Mouse (Mus musculus) embryonic facial prominence, embryonic 12.5 days (tissue): ENCODE measurements around the gene Rab7b. TPM values are rescaled to one million over a fixed set of nuclear protein-coding genes. Genes with fewer than 3 reads are reported as not detected.

ENCODE experiments used
- ATAC-seq: fragments of 200-750 bp; cut with Nextera tagmentation; 2 replicates; pipeline ENCODE4 v1.8.0; 2017; ENCODE audit not compliant: insufficient number of reproducible peaks, insufficient read depth, low FRiP score, low TSS enrichment
- H3K27ac ChIP-seq: fragments of 300-500 bp; sonication (generic); 2 replicates; pipeline ENCODE4 v1.5.1; 2016; ENCODE audit warnings: mild to moderate bottlenecking
- H3K27me3 ChIP-seq: fragments of 300-500 bp; sonication (generic); 2 replicates; pipeline ENCODE4 v1.6.1; 2016; ENCODE audit warnings: mild to moderate bottlenecking, moderate library complexity
- H3K36me3 ChIP-seq: fragments of 300-500 bp; sonication (generic); 2 replicates; pipeline ENCODE4 v1.6.1; 2016; ENCODE audit warnings: mild to moderate bottlenecking
- H3K4me1 ChIP-seq: fragments of 300-500 bp; sonication (generic); 2 replicates; pipeline ENCODE4 v1.6.1; 2016
- H3K4me2 ChIP-seq: fragments of 300-500 bp; sonication (generic); replicated peaks from 2 replicates; pipeline ENCODE4 v1.6.1; 2016; ENCODE audit warnings: mild to moderate bottlenecking, moderate library complexity
- H3K4me3 ChIP-seq: fragments of 300-500 bp; sonication (generic); 2 replicates; pipeline ENCODE4 v1.5.1; 2016; ENCODE audit warnings: mild to moderate bottlenecking
- H3K9ac ChIP-seq: fragments of 300-500 bp; sonication (generic); 2 replicates; pipeline ENCODE4 v1.6.1; 2016; ENCODE audit warnings: mild to moderate bottlenecking, moderate library complexity
- H3K9me3 ChIP-seq: fragments of 300-500 bp; sonication (generic); 2 replicates; pipeline ENCODE4 v1.6.1; 2016; ENCODE audit warnings: mild to moderate bottlenecking, moderate library complexity
- WGBS: fragments of 180-500 bp; shearing (Covaris S2); methylation state at CpG from one replicate; pipeline ENCODE4 v1.1.7; 2016; 5-methylcytosine and 5-hydroxymethylcytosine counted together
- polyA plus RNA-seq: library from polyadenylated mRNA; unstranded; fragments of >200 nt; fragmentation: Nextera tagmentation; extraction: Ambion mirVana; gene quantifications from 2 replicates; pipeline ENCODE4 v1.2.1, GENCODE M21; 2016

The Rab7b gene
- polyA plus RNA-seq, 1 experiment from 2014 or later, result 1.0 TPM

DNA sequence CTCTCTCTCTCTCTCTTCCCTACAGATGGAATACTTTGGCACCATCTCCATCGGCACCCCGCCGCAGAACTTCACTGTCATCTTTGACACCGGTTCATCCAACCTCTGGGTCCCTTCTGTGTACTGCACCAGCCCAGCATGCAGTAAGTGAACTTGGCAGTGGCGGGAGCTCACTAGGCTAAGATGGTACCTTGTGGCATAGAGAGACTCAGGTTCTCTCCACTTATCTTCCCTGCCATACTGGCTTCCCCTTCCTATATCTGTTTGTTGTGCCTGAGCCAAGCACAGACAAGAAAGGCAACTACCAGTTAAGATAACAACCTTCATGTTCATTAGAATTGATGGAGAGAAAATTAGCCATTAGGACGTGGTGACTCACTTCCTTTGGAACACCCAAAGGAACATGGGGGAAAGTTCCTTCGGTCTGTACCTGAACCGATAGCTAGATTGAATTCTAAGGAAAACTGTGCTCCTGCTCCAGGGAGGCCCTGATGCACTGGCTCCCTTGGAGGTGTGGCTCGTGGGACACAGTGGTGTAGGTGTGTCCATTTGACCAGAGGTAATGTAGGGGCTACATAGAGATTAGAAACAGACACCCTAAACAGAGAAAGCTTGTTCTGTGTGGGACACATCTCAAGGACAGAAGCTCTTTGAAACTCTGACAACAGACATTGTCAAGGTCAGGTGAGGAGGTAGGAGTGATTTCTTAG is 25.1 kb upstream of the Rab7b start:
- ATAC-seq, result no peak
- no peak overlapping the region for H3K4me3 ChIP-seq
- 83% methylated on average over 9 of the region's 9 CpGs for WGBS
- H3K27ac ChIP-seq, result no peak overlapping the region
- H3K4me2 ChIP-seq, result no peak overlapping the region
- no peaks in the 10 kb centered on the region for H3K4me1 ChIP-seq
- H3K9me3 ChIP-seq, result no peaks in the 10 kb centered on the region
- H3K27me3 ChIP-seq, result no peaks in the 10 kb centered on the region
- no peak overlapping the region for H3K9ac ChIP-seq
- H3K36me3 ChIP-seq, result no peaks in the 10 kb centered on the region

DNA sequence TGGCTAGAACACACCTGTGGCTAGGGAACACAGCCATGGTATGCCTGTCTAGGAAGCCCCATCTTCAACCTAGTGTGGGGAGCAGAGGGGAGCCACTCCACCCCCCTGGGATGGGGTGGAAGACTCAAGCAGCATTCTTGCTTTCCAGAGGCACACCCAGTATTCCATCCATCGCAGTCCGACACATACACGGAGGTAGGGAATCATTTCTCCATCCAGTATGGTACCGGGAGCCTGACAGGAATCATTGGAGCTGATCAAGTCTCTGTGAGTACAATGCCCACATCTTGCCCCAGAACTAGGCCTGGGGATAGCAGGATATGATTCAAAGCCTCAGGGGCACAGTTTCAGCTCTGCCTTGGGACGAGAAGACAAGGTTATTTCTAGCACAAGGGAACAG is 24.4 kb upstream of the Rab7b start:
- no peaks in the 10 kb centered on the region for H3K27me3 ChIP-seq
- no peaks in the 10 kb centered on the region for H3K4me1 ChIP-seq
- ATAC-seq, result no peak
- H3K9me3 ChIP-seq, result no peaks in the 10 kb centered on the region
- H3K4me2 ChIP-seq, result no peak overlapping the region
- no peak overlapping the region for H3K27ac ChIP-seq
- no peak overlapping the region for H3K4me3 ChIP-seq
- no peaks in the 10 kb centered on the region for H3K36me3 ChIP-seq
- 88% methylated on average over 5 of the region's 5 CpGs for WGBS
- H3K9ac ChIP-seq, result no peak overlapping the region

DNA sequence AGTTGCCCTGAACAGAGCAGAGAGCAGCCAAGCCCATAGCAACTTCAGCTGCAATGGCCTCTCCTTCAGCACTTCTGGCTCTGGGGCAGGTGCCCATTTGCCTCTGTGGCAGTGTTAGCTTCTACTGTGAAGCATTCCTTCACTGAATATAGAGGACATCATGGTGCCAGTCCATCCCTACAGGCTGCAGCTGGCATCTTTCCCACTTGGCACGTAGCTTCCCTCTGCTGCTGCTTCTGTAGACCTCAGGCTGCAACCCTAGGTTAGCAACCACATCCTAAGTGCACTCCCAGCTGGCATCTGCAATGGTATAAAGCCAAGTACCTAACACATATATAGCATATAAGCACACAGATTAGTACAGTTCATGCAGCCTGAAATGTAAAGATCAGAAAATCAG is 22.6 kb upstream of the Rab7b start:
- no peak overlapping the region for H3K4me3 ChIP-seq
- 86% methylated on average over 1 of the region's 1 CpGs for WGBS
- H3K4me2 ChIP-seq, result no peak overlapping the region
- no peaks in the 10 kb centered on the region for H3K4me1 ChIP-seq
- H3K27me3 ChIP-seq, result no peaks in the 10 kb centered on the region
- no peak for ATAC-seq
- no peaks in the 10 kb centered on the region for H3K36me3 ChIP-seq
- H3K9me3 ChIP-seq, result no peaks in the 10 kb centered on the region
- H3K9ac ChIP-seq, result no peak overlapping the region
- no peak overlapping the region for H3K27ac ChIP-seq

DNA sequence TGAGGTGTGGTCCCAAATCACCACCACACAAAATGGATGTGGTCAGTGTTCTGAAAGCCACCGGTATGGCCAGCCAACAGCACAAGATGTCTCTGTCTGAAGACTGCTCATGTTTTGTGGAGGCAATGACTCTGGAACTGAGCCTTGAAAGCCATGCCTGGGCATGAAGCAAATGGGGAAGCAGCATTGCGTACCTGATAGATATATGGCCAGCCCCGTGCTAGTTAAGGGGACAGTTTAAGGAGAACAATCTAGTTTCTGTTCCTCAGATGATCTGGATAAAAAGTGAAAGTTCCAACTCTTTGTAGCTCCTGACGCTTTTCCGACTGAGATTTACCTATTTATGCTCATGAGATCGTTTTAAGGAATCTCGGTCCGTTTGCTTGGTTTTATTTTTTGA is 17.4 kb upstream of the Rab7b start:
- H3K27me3 ChIP-seq, result no peaks in the 10 kb centered on the region
- WGBS, result 86% methylated on average over 8 of the region's 8 CpGs
- no peak overlapping the region for H3K27ac ChIP-seq
- H3K36me3 ChIP-seq, result no peaks in the 10 kb centered on the region
- no peak overlapping the region for H3K9ac ChIP-seq
- H3K9me3 ChIP-seq, result no peaks in the 10 kb centered on the region
- H3K4me3 ChIP-seq, result no peak overlapping the region
- H3K4me1 ChIP-seq, result no peaks in the 10 kb centered on the region
- H3K4me2 ChIP-seq, result no peak overlapping the region
- ATAC-seq, result no peak

DNA sequence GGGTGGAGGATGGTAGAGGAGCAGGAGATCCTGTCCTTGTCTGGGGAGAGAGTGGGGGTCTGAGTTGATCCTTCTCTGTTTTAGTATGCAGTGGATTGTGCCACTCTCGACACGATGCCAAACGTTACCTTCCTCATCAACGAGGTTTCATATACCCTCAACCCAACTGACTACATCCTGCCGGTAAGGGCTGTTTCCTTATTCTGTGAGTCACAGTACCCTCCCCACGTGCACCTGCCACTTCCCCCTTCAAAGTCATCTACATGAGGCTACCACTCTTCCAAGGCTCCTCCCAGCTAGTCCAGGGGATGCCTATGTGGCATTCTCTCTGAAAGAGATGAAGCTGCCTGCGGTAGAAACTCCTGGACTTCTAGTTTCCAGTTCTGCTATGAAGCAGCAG is 16.1 kb upstream of the Rab7b start:
- no peaks in the 10 kb centered on the region for H3K4me1 ChIP-seq
- no peak overlapping the region for H3K27ac ChIP-seq
- no peak overlapping the region for H3K9ac ChIP-seq
- no peaks in the 10 kb centered on the region for H3K9me3 ChIP-seq
- H3K4me3 ChIP-seq, result no peak overlapping the region
- ATAC-seq, result no peak
- H3K27me3 ChIP-seq, result no peaks in the 10 kb centered on the region
- H3K36me3 ChIP-seq, result no peaks in the 10 kb centered on the region
- WGBS, result 81% methylated on average over 7 of the region's 7 CpGs
- H3K4me2 ChIP-seq, result no peak overlapping the region

DNA sequence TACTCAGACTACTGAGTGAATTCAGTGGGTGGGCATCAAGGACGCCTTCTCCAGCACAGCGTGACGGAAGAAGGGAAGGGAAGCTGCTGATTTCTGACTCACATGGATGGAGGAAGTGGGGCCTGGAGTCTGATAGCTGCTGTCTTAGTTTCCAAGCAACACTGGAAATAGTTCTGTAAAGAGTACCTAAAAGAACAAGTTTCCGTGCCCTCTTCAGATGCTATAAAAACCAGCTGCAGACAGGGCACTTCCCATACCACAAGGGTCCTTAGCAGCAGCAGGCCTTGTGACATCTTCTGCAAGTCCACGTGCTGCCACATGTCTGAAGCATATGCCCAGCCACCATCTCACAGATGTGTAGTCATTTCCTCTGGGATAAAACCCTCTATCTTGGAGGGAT is 8.9 kb upstream of the Rab7b start:
- WGBS, result 87% methylated on average over 5 of the region's 5 CpGs
- H3K27ac ChIP-seq, result no peak overlapping the region
- no peaks in the 10 kb centered on the region for H3K4me1 ChIP-seq
- H3K4me3 ChIP-seq, result no peak overlapping the region
- no peak overlapping the region for H3K9ac ChIP-seq
- no peaks in the 10 kb centered on the region for H3K27me3 ChIP-seq
- H3K36me3 ChIP-seq, result no peaks in the 10 kb centered on the region
- ATAC-seq, result no peak
- no peak overlapping the region for H3K4me2 ChIP-seq
- no peaks in the 10 kb centered on the region for H3K9me3 ChIP-seq

DNA sequence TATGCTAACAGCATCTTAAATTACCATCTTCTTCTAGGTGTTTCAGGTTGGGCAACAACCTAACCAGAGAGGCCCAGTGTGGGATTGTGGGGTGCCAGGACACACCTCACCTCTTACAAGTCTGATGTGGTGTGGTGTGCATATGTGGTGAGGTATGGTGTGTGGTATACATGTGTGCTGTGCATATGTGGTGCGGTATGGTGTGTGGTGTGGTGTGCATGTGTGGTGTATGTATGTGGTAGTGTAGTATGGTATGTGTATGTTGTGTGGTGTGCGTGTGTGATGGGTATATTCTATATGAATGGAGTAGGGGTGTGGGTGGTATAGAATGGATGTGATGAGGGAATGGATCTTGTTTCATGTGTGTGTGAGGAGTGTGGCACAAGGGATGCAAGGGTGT is 756 bp upstream of the Rab7b start:
- H3K4me1 ChIP-seq, result no peaks in the 10 kb centered on the region
- H3K9ac ChIP-seq, result no peak overlapping the region
- H3K9me3 ChIP-seq, result no peaks in the 10 kb centered on the region
- no peaks in the 10 kb centered on the region for H3K36me3 ChIP-seq
- no peak; the same call in 1 of the 2 replicates for ATAC-seq
- H3K27ac ChIP-seq, result no peak overlapping the region
- WGBS, result 94% methylated on average over 2 of the region's 2 CpGs
- H3K4me3 ChIP-seq, result no peak overlapping the region
- no peak overlapping the region for H3K4me2 ChIP-seq
- H3K27me3 ChIP-seq, result no peaks in the 10 kb centered on the region

DNA sequence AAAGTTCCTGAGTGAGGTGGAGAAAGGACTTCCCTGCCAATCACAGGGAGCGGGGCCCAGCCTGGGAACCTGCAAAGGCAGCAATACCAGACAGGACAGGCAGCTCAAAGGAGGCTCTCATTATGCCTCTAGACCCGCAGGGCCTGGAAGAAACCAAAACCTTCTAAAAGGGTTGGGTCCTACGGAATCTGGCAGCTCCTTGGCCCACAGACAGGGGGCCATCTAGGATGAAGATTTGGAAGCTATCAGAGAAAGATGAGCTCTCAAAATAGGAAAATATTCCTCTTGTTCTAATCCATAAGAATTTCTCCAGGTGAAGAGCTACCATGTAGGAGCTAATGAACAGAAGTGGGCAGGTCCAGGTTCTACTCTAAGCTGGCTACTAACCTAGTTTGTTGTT is 521 bp downstream of the Rab7b start:
- ATAC-seq, result no peak
- no peaks in the 10 kb centered on the region for H3K27me3 ChIP-seq
- no peaks in the 10 kb centered on the region for H3K36me3 ChIP-seq
- no peak overlapping the region for H3K4me3 ChIP-seq
- H3K9ac ChIP-seq, result no peak overlapping the region
- H3K4me1 ChIP-seq, result no peaks in the 10 kb centered on the region
- H3K4me2 ChIP-seq, result no peak overlapping the region
- H3K27ac ChIP-seq, result no peak overlapping the region
- 60% methylated on average over 3 of the region's 3 CpGs for WGBS
- H3K9me3 ChIP-seq, result no peaks in the 10 kb centered on the region

DNA sequence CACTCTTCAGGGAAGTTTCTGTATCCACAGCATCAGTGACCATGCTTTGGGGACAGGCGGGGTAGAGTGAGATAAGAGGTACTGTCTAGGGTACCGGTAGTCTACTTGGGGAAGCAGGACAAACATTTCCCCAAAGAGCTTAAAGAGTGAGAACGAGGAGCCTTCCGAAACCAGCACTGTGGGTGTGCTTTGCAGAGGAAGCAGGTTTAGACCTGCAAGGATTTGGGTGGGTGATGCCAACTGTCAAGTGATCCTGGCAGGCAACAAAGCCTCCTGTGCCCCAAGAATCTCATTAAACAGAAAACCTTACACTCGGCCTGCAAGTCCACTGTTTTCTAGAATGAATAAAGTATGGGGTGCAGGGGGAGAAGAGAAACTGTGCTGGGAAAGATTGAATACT is 1.4 kb downstream of the Rab7b start:
- no peak for ATAC-seq
- Histone ChIP-seq H3K36me3 (no peaks in the 10 kb centered on the region), H3K27ac (no peak overlapping the region), H3K4me2 (no peak overlapping the region), H3K4me3 (no peak overlapping the region), H3K9ac (no peak overlapping the region), H3K27me3 (no peaks in the 10 kb centered on the region), H3K9me3 (no peaks in the 10 kb centered on the region), H3K4me1 (no peaks in the 10 kb centered on the region)
- 76% methylated on average over 5 of the region's 5 CpGs for WGBS

DNA sequence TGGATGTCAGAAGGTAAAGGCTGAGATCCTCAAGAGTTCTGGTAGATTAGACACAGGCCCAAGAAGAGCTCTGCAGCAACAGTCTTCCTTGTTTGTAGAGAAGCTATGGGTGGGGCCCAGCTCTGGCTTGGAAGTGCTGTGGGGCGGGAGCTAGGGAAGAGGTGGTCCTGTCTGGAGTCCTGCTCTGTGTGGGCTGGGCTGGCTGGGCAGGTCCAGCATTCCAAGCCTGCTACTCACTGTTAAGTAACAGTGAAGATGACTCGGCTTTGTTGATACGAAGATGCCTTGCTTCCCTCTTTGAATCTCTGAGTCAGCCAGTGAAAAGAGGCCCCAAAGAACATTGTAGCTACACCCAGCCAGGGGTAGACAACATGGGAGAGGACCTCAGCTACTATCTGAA is 1.9 kb downstream of the Rab7b start:
- no peak overlapping the region for H3K4me3 ChIP-seq
- H3K27ac ChIP-seq, result no peak overlapping the region
- WGBS, result 61% methylated on average over 3 of the region's 3 CpGs
- H3K9ac ChIP-seq, result no peak overlapping the region
- H3K9me3 ChIP-seq, result no peaks in the 10 kb centered on the region
- H3K4me1 ChIP-seq, result no peaks in the 10 kb centered on the region
- H3K36me3 ChIP-seq, result no peaks in the 10 kb centered on the region
- H3K4me2 ChIP-seq, result no peak overlapping the region
- no peak for ATAC-seq
- no peaks in the 10 kb centered on the region for H3K27me3 ChIP-seq

DNA sequence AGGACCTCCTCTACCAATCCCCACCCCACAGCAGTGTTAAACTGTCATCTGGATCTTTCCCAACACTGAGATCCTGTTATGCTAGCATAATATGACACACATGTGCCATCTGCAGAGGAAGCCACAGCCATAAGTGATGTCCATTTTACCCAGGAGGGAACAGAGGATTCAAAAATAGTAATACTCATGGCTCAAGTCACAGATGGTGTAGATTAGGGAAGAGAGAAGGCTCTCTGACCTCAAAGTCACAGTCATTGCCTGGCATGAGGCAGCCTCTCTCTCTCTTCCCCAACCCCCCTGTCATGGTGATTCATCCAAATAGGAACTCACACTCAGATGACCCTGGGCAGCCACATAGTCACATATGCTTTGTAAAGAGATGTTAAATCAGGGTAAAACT is 2.9 kb downstream of the Rab7b start:
- Histone ChIP-seq H3K27me3 (no peaks in the 10 kb centered on the region), H3K27ac (no peak overlapping the region), H3K9me3 (no peaks in the 10 kb centered on the region), H3K4me2 (no peak overlapping the region), H3K4me1 (no peaks in the 10 kb centered on the region), H3K9ac (no peak overlapping the region), H3K4me3 (no peak overlapping the region), H3K36me3 (no peaks in the 10 kb centered on the region)
- no peak for ATAC-seq

DNA sequence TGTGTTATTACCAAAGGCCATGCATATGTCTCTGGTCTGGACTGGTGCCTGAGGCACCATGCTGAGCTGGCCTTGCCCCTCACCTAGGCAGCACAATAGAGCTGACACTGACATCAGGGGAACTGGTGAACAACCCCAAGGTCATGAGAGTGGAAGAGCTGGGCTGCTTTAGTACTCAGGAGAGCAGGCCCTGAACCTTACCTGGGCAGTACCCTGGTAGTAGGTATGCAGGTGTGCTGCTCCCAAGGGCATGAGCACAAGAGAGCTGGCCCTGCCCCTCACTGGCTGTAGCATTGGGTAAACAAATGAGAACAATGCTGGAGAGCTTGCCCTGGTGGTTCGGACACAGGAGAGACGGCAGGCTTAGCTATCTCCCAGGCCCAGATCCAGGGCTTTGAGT is 6.8 kb downstream of the Rab7b start:
- H3K4me2 ChIP-seq, result no peak overlapping the region
- H3K4me1 ChIP-seq, result no peaks in the 10 kb centered on the region
- no peak overlapping the region for H3K27ac ChIP-seq
- H3K9me3 ChIP-seq, result no peaks in the 10 kb centered on the region
- H3K27me3 ChIP-seq, result no peaks in the 10 kb centered on the region
- no peak overlapping the region for H3K4me3 ChIP-seq
- H3K9ac ChIP-seq, result no peak overlapping the region
- ATAC-seq, result peak; percentile 53; the same call in 1 of the 2 replicates
- no peaks in the 10 kb centered on the region for H3K36me3 ChIP-seq
- 73% methylated on average over 2 of the region's 2 CpGs for WGBS

DNA sequence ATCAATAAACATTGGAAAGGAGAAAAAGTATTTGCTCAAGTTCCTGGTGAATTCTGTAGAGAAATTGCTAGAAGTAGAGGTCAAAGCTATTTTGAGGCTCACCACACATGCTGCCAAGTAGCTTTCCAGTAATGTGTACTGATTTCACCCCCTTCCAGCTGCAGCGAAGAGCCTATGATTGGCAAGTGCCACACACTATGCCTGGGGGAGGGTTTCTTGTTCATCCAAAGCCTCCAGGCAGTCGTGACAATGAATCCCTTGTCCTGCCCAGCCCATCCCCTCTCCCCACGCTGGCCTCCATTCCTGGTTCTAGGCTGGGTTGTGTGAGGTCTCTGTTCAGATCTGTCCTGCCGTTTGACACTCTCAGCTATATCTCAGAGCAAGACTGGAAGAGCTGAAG is 7.8 kb downstream of the Rab7b start:
- H3K27ac ChIP-seq, result no peak overlapping the region
- no peak overlapping the region for H3K4me2 ChIP-seq
- no peaks in the 10 kb centered on the region for H3K4me1 ChIP-seq
- H3K27me3 ChIP-seq, result no peaks in the 10 kb centered on the region
- no peak for ATAC-seq
- no peak overlapping the region for H3K9ac ChIP-seq
- no peaks in the 10 kb centered on the region for H3K9me3 ChIP-seq
- no peaks in the 10 kb centered on the region for H3K36me3 ChIP-seq
- H3K4me3 ChIP-seq, result no peak overlapping the region
- 33% methylated on average over 4 of the region's 4 CpGs for WGBS
